Mouse (Mus musculus) kidney, adult 2 months (tissue): ENCODE results near the gene Tmem141.

ENCODE experiments used
- CTCF ChIP-seq: fragments of 200-500 bp; conservative IDR thresholded peaks from 2 replicates; pipeline ENCODE4 v1.5.1; 2011; ENCODE audit warnings: low read depth, mild to moderate bottlenecking, control low read depth, low read length, moderate library complexity, mixed read lengths; ENCODE audit not compliant: insufficient read depth, insufficient read length
- POLR2A ChIP-seq: fragments of 200-500 bp; IDR thresholded peaks from one replicate; pipeline ENCODE4 v1.6.1; 2011; ENCODE audit warnings: low read depth, low read length, control low read depth

DNA sequence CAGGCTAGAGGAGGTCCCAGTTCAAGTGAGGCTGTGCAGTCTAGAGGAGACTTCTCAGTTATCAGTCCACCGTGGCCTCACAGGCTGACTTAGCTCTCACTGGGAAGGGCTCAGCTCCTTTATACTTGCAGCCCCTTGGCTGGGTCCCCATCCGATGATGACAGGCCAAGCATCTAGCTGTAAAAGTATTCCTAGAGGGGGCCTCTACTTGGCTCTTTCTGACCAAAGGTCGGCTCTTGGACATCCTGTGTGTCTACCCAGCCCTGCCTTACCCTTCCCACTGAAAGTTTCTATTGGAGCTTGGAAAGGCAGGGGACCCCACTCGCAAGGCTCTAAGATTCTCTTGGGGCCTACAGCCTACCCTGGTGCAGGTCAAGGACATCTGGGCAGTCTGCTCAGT is 50.6 kb downstream of the Tmem141 start:
- no peak for TF ChIP-seq CTCF
- no peak for TF ChIP-seq POLR2A
